Mouse (Mus musculus) testis, adult 2 months (tissue): ENCODE data around the gene Mip. TPM values are rescaled to one million over a fixed set of nuclear protein-coding genes. Genes with fewer than 3 reads are reported as not detected.
"Not testable (repeated sequence)": the region's sequence is repeated elsewhere in the genome, so short reads cannot be mapped to it uniquely, and the experiment has no call there.

Experiments
- H3K27ac ChIP-seq: fragments of 200-500 bp; 2 replicates; pipeline ENCODE4 v1.5.1; 2012; ENCODE audit warnings: low read depth, low read length; ENCODE audit not compliant: control insufficient read depth, insufficient read depth
- H3K27me3 ChIP-seq: fragments of 200-500 bp; 2 replicates; pipeline ENCODE4 v1.6.1; 2012; ENCODE audit warnings: mild to moderate bottlenecking, low read length, moderate library complexity; ENCODE audit not compliant: control insufficient read depth, insufficient read depth
- H3K36me3 ChIP-seq: fragments of 200-500 bp; 2 replicates; pipeline ENCODE4 v1.6.1; 2012; ENCODE audit warnings: mild to moderate bottlenecking, low read length; ENCODE audit not compliant: control insufficient read depth, insufficient read depth
- H3K4me1 ChIP-seq: fragments of 200-500 bp; 2 replicates; pipeline ENCODE4 v1.6.1; 2012; ENCODE audit warnings: low read length; ENCODE audit not compliant: control insufficient read depth, insufficient read depth
- H3K4me3 ChIP-seq: fragments of 200-500 bp; 2 replicates; pipeline ENCODE4 v1.5.1; 2012; ENCODE audit warnings: low read depth, mild to moderate bottlenecking, low read length, moderate library complexity, mixed read lengths; ENCODE audit not compliant: control insufficient read depth
- CTCF ChIP-seq: fragments of 200-500 bp; IDR thresholded peaks from 2 replicates; pipeline ENCODE4 v1.5.1; 2012; ENCODE audit warnings: low read depth, mild to moderate bottlenecking, inconsistent platforms, low read length, moderate library complexity; ENCODE audit not compliant: control insufficient read depth, insufficient read depth, insufficient replicate concordance
- POLR2A ChIP-seq: fragments of 200-500 bp; IDR thresholded peaks from 2 replicates; pipeline ENCODE4 v1.6.1; 2012; ENCODE audit warnings: low read depth, mild to moderate bottlenecking, inconsistent platforms, low read length, moderate library complexity; ENCODE audit not compliant: control insufficient read depth
- polyA plus RNA-seq: library from polyadenylated mRNA; depleted of rRNA; stranded (reverse); fragments of >200 nt; gene quantifications from 2 replicates; pipeline ENCODE4 v1.2.3, GENCODE M21; 2012

Gene Mip
- polyA plus RNA-seq, 1 experiment: not detected

DNA sequence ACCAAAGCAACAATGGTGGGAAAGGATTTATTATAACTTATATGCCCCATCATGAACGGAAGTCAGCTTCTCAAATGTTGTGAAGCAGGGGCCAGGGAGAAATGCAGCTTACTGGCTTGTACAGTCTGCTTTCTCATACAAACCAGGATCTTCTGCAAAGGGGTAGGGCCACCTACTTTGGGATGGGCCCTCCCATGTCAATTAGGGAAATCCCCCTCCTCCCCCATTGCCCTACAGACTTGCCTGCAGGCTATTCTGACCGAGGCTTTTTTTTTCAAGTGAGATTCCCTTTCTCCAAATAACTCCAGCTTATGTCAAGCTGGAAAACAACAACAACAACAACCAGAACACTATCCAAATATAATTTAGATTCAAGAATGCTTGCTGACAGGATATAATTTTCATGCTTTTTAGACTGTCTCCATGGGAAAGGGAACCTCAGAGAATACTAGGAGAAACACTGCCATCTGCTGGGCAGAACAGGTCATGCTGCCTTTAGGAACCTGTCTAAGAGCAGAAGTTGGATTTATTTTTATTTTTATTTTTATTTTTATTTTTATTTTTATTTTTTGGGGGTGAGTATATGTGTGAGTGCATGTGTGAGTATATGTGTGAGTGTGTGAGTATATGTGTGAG, 37.3 kb upstream of the Mip start:
- H3K4me3 ChIP-seq: no peak overlapping the region
- TF ChIP-seq POLR2A (no peak), CTCF (peak; percentile 34; the same call in 1 of the 2 replicates)
- no peaks in the 10 kb centered on the region for H3K27me3 ChIP-seq
- H3K36me3 ChIP-seq: no peaks in the 10 kb centered on the region
- no peaks in the 10 kb centered on the region; the same call in none of the 2 replicates for H3K4me1 ChIP-seq
- no peak overlapping the region for H3K27ac ChIP-seq

DNA sequence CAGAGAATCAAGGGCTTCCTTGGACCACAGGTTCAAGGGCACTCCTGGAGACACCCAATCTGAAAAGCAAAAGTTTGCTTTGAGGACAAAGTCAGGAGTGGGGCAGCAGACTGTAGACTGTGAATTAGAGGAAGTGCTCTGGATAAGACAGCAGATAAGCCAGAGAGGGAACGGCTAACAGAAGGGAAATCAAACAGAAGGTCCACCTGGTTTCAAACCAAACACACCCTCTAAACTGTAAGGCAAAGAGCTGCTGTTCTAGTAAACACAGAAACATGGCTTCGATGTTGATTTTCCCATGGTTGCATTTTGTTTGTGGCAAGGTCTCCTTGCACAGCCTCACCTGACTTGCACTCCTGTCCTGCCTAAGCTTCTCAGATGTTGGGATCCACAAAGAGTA, 34.2 kb upstream of the Mip start:
- no peak overlapping the region for H3K27ac ChIP-seq
- no peak overlapping the region for H3K4me3 ChIP-seq
- H3K36me3 ChIP-seq: no peaks in the 10 kb centered on the region
- peaks cover 10% of the 10 kb centered on the region for H3K4me1 ChIP-seq
- no peaks in the 10 kb centered on the region for H3K27me3 ChIP-seq
- TF ChIP-seq CTCF: no peak
- no peak for TF ChIP-seq POLR2A

GRCm38 (mm10) chr10:128192030-128192766, 33.4 kb upstream of the Mip start:
- not testable (repeated sequence) for H3K4me1 ChIP-seq, H3K27ac ChIP-seq, H3K4me3 ChIP-seq, H3K36me3 ChIP-seq, H3K27me3 ChIP-seq

DNA sequence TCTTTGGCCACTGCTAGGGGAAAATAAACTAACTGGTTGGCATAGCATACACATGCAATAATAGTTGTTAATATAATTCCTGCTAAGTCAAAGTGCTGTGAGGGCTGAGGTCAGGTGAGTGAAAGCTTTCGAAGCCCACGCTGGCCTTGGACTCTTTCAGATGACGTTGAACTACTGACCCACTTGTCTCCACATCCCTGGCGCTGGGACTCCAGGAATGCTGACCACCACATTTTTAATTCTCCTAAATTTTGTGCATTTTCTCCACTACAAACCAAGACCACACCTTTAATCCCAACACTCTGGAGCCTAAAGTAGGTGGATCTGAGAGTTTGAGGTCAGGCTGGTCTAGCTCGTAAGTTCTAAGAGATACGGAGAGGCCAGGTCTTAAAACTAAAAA, 32.5 kb upstream of the Mip start:
- no peak for TF ChIP-seq CTCF
- no peak for TF ChIP-seq POLR2A
- Histone ChIP-seq H3K27me3 (no peaks in the 10 kb centered on the region), H3K4me1 (peaks cover 10% of the 10 kb centered on the region), H3K4me3 (no peak overlapping the region), H3K36me3 (no peaks in the 10 kb centered on the region), H3K27ac (no peak overlapping the region)

GRCm38 (mm10) chr10:128194024-128194550, 31.6 kb upstream of the Mip start, which contains the start of gene Gls2:
Gls2 (plus strand) TSS chr10:128194457.
- Histone ChIP-seq H3K4me1 (peaks cover 10% of the 10 kb centered on the region), H3K27me3 (no peaks in the 10 kb centered on the region), H3K4me3 (peak within 1 kb of the TSS; percentile 90), H3K36me3 (no peaks in the 10 kb centered on the region), H3K27ac (no peak within 1 kb of the TSS)
- peak; percentile 19; the same call in 1 of the 2 replicates for TF ChIP-seq POLR2A
- no peak for TF ChIP-seq CTCF

DNA sequence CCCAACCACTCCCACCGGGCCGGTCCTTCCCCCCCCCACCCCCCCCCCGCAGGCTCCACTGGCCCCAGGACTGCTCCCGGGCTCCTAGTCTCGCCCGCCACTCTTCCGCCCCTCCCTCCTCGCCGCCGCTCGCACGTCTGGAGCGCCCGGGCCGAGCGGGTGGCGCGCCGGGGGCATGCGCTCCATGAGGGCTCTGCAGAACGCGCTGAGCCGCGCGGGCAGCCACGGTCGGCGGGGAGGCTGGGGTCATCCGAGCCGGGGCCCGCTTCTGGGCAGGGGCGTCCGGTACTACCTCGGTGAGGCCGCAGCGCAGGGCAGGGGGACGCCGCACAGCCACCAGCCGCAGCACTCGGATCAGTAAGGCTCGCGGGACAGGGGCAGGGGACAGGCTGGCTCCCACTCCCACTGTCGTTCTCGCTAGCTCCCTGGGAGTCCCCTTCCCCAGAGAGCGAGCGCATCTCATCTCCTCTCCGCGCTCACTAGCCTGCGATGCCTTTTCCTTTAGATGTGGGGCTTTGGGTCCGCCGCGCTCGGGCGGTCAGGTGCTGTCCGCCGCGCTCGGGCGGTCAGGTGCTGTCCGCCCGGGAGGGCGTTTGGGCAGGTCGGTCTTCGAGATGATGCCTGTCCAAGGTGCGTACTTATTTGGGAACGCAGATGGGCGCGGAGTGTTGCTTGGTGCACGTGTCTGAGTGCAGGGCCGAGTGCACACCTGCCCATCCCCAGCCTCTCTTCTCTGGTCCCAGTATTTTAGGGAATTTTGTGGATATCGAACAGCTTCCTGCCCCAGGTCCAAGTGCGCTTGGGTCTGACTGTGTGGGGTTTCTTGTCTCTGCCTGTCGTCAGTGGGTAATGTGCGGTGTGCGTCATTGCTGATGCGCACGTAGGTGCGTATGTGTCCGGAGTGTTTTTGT, 30.8 kb upstream of the Mip start:
- no peak for TF ChIP-seq CTCF
- TF ChIP-seq POLR2A: no peak
- Histone ChIP-seq H3K36me3 (no peaks in the 10 kb centered on the region), H3K4me3 (peak overlapping the region; percentile 90), H3K27ac (no peak overlapping the region), H3K4me1 (peaks cover 10% of the 10 kb centered on the region), H3K27me3 (no peaks in the 10 kb centered on the region)

- Histone ChIP-seq H3K27ac (no peak overlapping the region), H3K27me3 (no peaks in the 10 kb centered on the region), H3K4me3 (no peak overlapping the region), H3K36me3 (no peaks in the 10 kb centered on the region), H3K4me1 (no peaks in the 10 kb centered on the region)
- TF ChIP-seq CTCF: no peak
- no peak for TF ChIP-seq POLR2A
These were observed 23.8 kb upstream of the Mip start for GRCm38 (mm10) chr10:128201856-128202255.
